Mouse (Mus musculus) stomach, embryonic 15.5 days (tissue): Measurements from ENCODE around the gene Tmem216. TPM values are rescaled to one million over a fixed set of nuclear protein-coding genes. Genes with fewer than 3 reads are reported as not detected.

Experiments
- polyA plus RNA-seq: library from polyadenylated mRNA; unstranded; fragments of >200 nt; fragmentation: Nextera tagmentation; extraction: Ambion mirVana; gene quantifications from 2 replicates; pipeline ENCODE4 v1.2.1, GENCODE M21; 2015

Gene Tmem216
- polyA plus RNA-seq, 1 experiment from 2014 or later = 36.0 TPM

Other genes with a start within 250 kb of the Tmem216 start
- 2.6 and 3.3 TPM in 2 replicates for gene Syt7, start 167.1 kb downstream of the Tmem216 start, polyA plus RNA-seq
- 0.57 and 0.91 TPM in 2 replicates for gene Lrrc10b, start 98.8 kb downstream of the Tmem216 start, polyA plus RNA-seq
- gene Ppp1r32, start 73.3 kb downstream of the Tmem216 start, polyA plus RNA-seq = 0.19 and 0.22 TPM in 2 replicates
- 30.8 and 37.7 TPM in 2 replicates for gene Cpsf7, start 31.0 kb downstream of the Tmem216 start, polyA plus RNA-seq
- 52.4 and 55.3 TPM in 2 replicates for gene Sdhaf2, start 30.1 kb downstream of the Tmem216 start, polyA plus RNA-seq
- 18.9 and 19.6 TPM in 2 replicates for gene Cyb561a3, start 20.9 kb upstream of the Tmem216 start, polyA plus RNA-seq
- 28.4 and 29.4 TPM in 2 replicates for gene Tmem138, start 21.1 kb upstream of the Tmem216 start, polyA plus RNA-seq
- 301 and 305 TPM in 2 replicates for gene Ddb1, start 49.1 kb upstream of the Tmem216 start, polyA plus RNA-seq
- gene Tkfc, start 49.4 kb upstream of the Tmem216 start, polyA plus RNA-seq = 20.3 and 21.8 TPM in 2 replicates
- gene Vwce, start 78.0 kb upstream of the Tmem216 start, polyA plus RNA-seq = 2.3 and 3.2 TPM in 2 replicates
- 28.0 and 59.2 TPM in 2 replicates for gene Pga5, start 121.8 kb upstream of the Tmem216 start, polyA plus RNA-seq
- gene Vps37c, start 132.5 kb upstream of the Tmem216 start, polyA plus RNA-seq = 34.0 and 40.2 TPM in 2 replicates
- gene Cd5, start 182.8 kb upstream of the Tmem216 start, polyA plus RNA-seq = 0.85 and 1.9 TPM in 2 replicates